Mouse (Mus musculus) left cerebral cortex, adult 2 months (tissue): ENCODE results near the gene Kcnq5. TPM values are rescaled to one million over a fixed set of nuclear protein-coding genes. Genes with fewer than 3 reads are reported as not detected.

Experiments
- DNase-seq, 2 experiments: peaks; one replicate each; pipeline ENCODE4 v3.0.0; 2021 to 2022; ENCODE audit warnings: low spot score in 2 of 2, mixed read lengths in 1 of 2; ENCODE audit errors: extremely low spot score in 1 of 2
- H3K27ac ChIP-seq: fragments of 200-600 bp; 2 replicates; pipeline ENCODE4 v1.8.1; 2022
- H3K4me3 ChIP-seq: fragments of 200-600 bp; 2 replicates; pipeline ENCODE4 v1.8.1; 2022
- CTCF ChIP-seq: fragments of 200-600 bp; IDR thresholded peaks from 2 replicates; pipeline ENCODE4 v1.8.1; 2022; ENCODE audit warnings: antibody characterized with exemption, mild to moderate bottlenecking, moderate library complexity
- intact Hi-C: fragments of 180-260 bp; cut with DNase I; formaldehyde crosslinking; loops from one replicate; pipeline ENCODE4 v1.15.1; 2025
- total RNA-seq, 2 experiments: library from RNA; stranded (reverse); gene quantifications; 2 replicates each; pipeline ENCODE4 v1.2.3; 2021

Kcnq5 gene
- total RNA-seq, 2 experiments from 2014 or later: 81.3 to 81.5 TPM

DNA sequence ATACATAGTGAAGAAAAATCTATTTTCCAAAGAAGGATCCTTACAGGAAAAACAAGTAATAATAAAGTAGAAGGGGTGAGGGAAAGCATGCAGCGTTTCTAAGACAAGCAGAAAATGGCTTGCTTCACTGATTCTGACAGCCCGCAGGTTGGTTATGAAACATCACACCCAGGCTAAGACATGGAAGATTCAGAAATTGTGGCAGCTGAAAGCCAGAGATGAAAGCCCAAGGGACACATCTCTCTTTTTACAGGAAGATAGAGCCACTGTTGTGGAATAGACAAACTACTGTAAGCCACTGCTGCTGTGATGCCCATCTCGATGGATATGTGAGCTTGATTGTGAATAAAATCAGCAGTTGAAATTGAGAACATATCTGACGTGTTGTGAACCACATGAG, 20.9 kb downstream of the Kcnq5 start:
- no peak for DNase-seq
- TF ChIP-seq CTCF: no peak
- H3K27ac ChIP-seq: peak overlapping the region; percentile 79
- H3K4me3 ChIP-seq: no peak overlapping the region
- intact Hi-C loops: loop anchor here (5.0 kb wide), 1 partner anchor 399 kb away; no protein-coding TSS in a partner anchor

DNA sequence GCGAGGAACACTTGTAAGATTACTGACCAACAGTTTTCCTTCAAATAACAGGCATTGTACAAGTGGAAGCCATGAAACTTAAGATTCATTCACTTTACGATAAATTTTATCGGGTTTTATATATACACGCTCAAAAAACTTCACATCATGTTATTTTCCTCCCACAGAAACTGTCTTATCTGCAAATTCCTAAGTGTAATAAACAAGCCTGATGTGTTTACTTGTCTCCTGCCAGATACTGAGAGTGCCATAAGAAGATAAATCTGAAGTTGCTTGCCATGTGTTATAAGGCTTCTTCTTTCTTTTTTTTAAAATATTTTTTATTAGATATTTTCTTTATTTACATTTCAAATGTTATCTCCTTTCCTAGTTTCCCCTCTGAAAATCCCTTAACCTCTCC, 34.6 kb downstream of the Kcnq5 start:
- no peak for DNase-seq
- no peak overlapping the region for H3K27ac ChIP-seq
- intact Hi-C loops: no loop called here
- H3K4me3 ChIP-seq: no peak overlapping the region
- TF ChIP-seq CTCF: no peak

DNA sequence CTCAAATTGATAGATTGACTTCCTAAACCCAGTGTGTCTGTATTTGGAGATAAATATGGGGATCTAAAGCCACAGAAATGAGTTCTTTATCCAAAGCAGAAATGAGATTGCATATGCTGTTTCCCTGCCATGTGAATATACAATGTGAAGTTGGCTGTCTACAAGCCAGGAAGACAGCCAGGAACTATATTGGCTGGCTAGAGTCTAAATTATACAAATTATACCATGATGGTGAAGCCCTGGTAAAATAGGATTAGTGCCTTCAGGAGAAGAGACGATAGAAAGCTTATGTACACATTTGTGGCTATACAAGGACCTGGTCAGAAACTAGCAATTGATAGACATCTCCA, 38.5 kb downstream of the Kcnq5 start:
- intact Hi-C loops: no loop called here
- H3K4me3 ChIP-seq: no peak overlapping the region
- H3K27ac ChIP-seq: no peak overlapping the region
- no peak for DNase-seq
- TF ChIP-seq CTCF: no peak

DNA sequence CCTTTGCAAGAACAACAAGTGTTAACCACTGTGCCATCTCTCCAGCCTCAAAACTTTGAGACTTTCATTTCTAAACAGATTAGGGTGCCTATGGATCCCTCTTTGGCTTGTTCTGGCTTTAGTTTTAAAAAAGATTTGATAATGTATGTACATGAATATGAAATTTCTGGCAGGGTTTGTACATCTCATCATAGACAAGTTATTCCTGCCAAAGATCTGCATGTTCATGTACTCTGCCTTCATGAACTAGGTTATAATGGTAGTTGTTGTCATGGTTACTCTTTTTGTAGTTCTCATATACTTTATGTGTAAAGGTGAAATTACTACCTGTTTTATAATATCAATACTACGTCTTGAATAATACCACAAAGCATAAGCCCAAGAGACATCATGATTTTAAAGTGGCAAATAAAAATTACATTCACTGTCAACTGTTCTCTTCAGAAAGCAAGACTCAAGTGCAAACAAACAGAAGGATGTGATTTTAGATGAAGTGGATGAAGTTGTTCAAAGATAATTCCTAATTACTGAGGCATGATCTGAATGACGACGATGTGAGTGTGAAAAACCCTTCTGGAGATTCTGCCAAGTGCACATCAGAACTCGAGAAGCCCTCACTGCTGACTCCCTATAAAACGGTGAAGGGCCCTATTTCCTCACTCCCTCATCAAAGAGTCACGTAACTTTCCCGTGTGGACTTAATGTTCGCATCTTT, 39.0 kb downstream of the Kcnq5 start:
- Histone ChIP-seq H3K4me3 (no peak overlapping the region), H3K27ac (no peak overlapping the region)
- no peak for TF ChIP-seq CTCF
- intact Hi-C loops: no loop called here
- DNase-seq: no peak

DNA sequence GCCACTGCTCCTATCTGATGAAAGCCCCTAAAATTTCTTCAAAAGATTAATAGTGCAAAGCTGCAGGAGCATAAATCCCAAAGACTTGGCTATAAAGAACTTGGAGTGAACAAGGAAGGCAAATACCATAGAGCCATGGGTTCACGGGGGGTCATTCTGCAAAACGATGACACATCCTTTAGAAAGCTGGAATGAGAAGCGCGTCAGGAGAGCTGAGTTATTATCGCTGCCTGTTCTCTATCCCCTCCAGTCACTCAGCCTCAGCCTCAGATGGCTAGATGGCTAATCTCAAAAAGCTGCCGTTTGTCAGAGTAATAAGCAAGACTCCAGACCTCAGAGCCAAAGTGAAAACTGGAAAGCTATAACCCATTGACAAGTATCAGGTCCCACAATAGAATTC, 42.5 kb downstream of the Kcnq5 start:
- H3K4me3 ChIP-seq: no peak overlapping the region
- intact Hi-C loops: no loop called here
- no peak for DNase-seq
- no peak for TF ChIP-seq CTCF
- H3K27ac ChIP-seq: no peak overlapping the region

DNA sequence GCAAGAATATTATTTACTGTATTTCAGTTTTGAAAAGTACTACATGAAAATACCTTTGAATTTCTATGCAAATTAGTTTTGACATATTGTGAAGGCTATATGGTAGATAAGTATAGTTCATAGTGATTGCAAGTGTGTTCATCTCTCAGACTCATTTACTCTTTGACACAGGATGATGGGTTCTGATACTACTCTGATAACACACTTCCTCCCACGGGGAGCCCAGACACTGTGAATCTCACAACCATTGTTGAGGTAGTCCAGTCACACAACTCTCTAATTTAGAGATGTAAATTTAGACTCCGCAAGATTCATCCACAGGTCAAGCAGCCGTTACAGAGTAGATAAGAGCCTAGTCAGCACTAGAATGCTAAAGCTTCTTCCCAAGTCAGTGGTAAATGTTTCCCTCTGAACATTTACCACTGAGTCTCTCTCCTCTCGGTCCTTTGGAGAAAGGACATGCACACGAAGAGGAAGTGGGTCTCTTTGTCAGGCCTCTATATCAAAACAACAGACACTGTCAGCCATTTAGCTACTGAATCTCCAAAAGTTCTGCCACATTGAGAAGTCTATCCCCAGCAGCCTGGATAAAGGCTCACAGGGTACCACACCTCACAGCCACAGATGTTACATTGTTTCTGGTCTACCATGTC, 65.5 kb downstream of the Kcnq5 start:
- Histone ChIP-seq H3K4me3 (no peak overlapping the region), H3K27ac (no peak overlapping the region)
- no peak for DNase-seq
- intact Hi-C loops: no loop called here
- no peak for TF ChIP-seq CTCF

DNA sequence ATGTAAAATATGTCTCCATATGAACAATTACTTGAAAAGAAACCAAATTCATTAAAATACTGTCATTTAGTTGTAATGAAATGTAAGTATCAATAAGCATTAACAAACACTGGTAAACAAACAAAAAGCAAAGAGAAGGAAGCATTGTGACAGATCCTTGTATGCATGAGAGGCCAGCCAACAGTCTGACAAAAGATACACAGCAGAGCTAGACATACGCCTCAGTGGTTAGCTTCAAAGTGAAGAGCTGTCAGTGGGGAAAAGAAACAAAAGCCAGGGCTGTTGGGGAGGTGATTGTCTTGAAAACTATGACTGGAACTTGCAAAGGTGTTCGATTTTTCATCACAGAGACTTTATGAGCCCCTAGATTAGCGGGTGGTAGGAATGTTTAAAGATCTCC, 78.0 kb downstream of the Kcnq5 start:
- no peak overlapping the region for H3K4me3 ChIP-seq
- TF ChIP-seq CTCF: no peak
- intact Hi-C loops: no loop called here
- no peak for DNase-seq
- no peak overlapping the region for H3K27ac ChIP-seq

DNA sequence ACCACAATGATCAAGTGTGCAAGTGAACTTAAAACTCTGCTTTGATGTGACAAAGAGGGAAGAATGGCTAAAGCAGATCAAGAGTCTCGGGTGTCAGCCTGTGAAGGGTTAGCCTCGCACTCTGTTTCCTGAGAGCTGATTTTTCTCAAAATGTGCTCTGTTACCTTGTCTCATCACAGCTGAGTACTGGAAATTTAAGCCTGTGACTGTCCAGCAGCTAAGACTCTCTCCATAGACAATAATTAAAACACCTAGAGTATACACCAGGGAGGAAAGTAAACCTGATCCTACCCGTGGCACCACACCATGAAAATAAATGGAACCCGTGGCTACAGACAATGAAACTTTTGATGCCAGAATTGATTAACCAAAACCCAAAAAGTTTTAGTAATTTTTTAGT, 90.9 kb downstream of the Kcnq5 start:
- no peak overlapping the region for H3K27ac ChIP-seq
- no peak for DNase-seq
- no peak for TF ChIP-seq CTCF
- intact Hi-C loops: no loop called here
- H3K4me3 ChIP-seq: no peak overlapping the region

DNA sequence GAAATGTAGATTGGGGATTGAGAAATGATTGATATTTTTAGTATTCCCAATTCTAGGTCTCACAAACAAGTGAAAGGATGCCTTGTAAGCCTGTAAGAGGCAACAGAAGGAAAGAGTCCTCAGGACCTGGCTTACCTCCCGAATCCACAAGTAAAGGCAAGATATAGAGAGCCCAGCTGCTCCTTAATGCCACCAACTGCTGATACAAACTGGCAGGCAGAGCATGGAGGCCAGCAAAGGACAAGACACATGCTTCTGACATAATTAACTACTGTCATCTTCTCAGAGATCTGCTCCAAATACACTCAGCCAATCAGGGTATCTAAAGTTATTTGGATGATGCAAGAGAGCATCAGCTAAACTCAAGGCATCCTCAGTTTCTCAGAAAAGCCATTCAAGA, 93.3 kb downstream of the Kcnq5 start:
- intact Hi-C loops: no loop called here
- no peak for TF ChIP-seq CTCF
- DNase-seq: no peak
- Histone ChIP-seq H3K27ac (no peak overlapping the region), H3K4me3 (no peak overlapping the region)

DNA sequence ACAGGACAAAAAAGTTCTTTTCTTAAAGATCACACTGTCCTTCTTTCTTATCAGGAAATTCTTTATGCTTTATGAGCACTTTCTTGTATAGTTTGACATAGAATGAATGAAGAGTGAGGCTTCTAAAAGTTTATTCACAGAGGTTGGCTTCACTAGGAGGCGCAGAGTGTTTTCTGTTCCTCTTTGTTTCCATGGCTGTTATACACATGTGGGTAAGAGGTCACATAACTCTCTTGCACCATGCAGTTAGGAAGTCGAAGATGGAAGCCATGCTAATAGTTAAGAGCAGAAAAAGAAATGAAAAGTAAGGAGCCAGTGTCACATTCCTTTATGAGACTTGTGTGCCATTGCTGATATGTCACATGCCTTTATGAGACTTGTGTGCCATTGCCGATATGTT, 105.3 kb downstream of the Kcnq5 start:
- no peak overlapping the region for H3K27ac ChIP-seq
- no peak overlapping the region for H3K4me3 ChIP-seq
- intact Hi-C loops: no loop called here
- DNase-seq: no peak
- TF ChIP-seq CTCF: no peak

DNA sequence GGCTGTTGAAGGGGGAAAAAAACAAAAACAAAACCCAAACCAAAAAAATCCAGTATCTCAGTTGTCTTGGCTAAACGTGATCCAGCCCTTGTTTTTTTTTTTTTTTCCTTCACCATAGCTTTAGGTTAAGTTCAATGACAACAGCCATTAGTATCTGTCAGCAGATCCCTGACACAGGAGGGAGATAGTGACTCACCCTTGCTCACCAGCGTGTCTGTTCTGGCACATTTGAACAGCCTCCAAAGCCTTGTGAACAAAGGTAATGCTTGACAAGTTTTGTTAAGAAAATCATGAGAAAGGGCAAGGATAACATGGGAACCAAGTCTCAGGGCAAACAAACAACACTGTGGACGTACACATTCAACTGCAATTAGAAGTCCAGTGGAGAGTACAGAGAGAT, 123.2 kb downstream of the Kcnq5 start:
- Histone ChIP-seq H3K27ac (no peak overlapping the region), H3K4me3 (no peak overlapping the region)
- no peak for TF ChIP-seq CTCF
- intact Hi-C loops: no loop called here
- no peak for DNase-seq

DNA sequence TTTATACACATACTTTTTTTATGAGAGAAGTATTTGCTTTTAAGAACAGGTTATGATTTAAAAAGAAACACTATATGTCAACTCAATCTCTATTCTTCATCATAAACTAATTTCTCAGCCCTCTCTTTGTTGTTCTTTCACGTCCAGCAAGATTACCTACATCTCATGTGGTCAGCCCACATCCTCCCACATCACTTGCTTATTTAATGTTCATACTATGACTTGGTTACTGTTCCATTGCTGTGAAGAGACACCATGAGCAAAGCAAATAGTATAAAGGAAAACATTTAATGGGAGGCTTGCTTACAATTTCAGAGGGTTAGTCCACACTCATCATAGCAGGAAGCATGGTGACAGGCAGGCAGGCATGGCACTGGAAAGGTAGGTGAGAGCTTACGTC, 124.4 kb downstream of the Kcnq5 start:
- DNase-seq: no peak
- no peak overlapping the region for H3K27ac ChIP-seq
- intact Hi-C loops: no loop called here
- H3K4me3 ChIP-seq: no peak overlapping the region
- no peak for TF ChIP-seq CTCF

DNA sequence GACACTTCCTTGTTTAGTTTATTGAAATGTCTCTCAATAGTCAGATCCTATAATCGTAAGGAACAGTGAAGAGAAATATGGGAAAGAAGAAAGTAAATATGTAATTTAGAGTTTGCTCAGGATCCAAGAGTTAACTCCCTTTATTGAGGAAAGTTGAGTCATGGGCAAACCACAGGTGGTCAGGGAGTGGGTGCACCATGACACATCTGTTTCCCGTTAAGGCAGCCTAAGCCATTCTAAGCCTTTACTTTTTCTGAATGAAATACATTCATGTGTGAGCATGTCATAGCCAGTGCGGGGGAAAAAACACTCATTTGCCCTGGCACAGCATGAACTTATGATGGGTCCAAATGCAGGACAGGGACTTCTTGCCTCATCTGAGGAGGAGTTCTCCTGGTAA, 125.4 kb downstream of the Kcnq5 start:
- Histone ChIP-seq H3K27ac (no peak overlapping the region), H3K4me3 (no peak overlapping the region)
- TF ChIP-seq CTCF: no peak
- intact Hi-C loops: no loop called here
- DNase-seq: no peak
